Mouse (Mus musculus): ENCODE results near the gene Pcnp. TPM values are rescaled to one million over a fixed set of nuclear protein-coding genes. Genes with fewer than 3 reads are reported as not detected.
A peak's percentile ranks its signal among the peaks of the same experiment; 100 is the strongest.

Pcnp gene
- total RNA-seq, 1 experiment from 2014 or later: 116 TPM

DNA sequence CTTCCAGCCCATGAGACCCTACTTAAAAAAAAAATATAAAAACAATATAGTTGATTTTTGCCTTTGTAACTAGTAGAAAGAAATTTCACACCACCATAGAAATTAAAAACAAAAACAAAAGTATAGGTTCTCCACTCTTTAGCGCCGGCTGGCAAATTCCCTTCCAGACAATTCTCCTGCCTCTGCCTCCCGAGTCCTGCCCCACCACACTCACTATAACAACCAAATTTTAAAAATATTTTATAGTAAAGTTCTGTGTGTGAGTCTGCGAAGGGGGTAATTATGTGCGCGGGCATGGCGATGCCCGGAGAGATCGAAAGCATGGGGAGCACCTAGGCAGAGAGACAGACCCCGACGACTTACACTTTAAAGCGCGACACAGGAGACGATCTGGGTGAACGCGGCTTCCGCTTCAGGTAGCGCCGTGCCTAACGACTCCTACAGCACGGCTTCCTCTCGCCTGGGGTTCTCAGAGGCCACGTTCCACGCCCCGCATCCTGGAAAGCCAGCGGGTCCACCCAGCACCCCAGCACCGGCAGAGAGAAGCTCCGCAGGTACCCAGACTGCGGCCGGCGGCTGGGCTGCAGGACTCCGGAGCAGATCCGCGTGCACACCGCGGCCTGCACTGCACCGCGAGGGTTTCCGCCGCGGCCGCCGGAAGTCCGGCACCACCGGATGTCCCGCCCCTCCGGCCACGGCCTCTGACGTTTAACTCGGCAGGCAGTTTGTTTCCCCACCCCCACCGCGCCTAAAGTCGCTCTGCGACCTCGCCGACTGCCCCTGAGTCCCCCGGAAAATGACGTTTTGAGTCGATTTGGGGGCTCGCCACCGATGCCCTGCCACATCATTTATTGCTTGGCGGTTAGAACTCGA lies 7.8 kb upstream of the Pcnp start, which contains the start of gene Trmt10c:
Gene Trmt10c (minus strand): TSS at position 682 of the 873 bp plus-strand sequence.
- ATAC-seq (replicated peaks; ENCODE audit: low read depth, poor library complexity, severe bottlenecking): peak; percentile 98

- no peak for ATAC-seq (replicated peaks; ENCODE audit: low read depth, poor library complexity, severe bottlenecking)
Measured at GRCm38 (mm10) chr16:56036501-56036900, 7.0 kb upstream of the Pcnp start.

DNA sequence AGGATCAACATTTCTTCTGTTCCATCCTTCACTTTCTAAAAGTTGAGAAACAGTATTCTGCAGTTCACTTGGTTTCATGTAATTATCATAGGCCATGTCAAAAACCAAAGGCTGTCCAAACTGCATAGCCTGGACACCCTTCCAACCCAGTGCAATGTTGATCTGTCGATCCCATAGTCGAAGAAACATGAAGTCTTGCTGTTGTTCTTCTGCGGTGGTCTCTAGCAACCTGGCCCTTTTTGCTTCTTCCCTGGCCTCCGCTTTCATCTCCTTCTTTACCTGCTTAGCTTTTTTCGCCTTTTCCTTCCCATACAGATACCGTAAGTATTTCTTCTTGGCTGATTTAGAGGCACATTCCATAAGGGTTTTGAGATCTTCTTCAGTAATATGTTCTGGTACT lies 5.0 kb upstream of the Pcnp start:
- ATAC-seq (replicated peaks; ENCODE audit: low read depth, poor library complexity, severe bottlenecking): no peak

DNA sequence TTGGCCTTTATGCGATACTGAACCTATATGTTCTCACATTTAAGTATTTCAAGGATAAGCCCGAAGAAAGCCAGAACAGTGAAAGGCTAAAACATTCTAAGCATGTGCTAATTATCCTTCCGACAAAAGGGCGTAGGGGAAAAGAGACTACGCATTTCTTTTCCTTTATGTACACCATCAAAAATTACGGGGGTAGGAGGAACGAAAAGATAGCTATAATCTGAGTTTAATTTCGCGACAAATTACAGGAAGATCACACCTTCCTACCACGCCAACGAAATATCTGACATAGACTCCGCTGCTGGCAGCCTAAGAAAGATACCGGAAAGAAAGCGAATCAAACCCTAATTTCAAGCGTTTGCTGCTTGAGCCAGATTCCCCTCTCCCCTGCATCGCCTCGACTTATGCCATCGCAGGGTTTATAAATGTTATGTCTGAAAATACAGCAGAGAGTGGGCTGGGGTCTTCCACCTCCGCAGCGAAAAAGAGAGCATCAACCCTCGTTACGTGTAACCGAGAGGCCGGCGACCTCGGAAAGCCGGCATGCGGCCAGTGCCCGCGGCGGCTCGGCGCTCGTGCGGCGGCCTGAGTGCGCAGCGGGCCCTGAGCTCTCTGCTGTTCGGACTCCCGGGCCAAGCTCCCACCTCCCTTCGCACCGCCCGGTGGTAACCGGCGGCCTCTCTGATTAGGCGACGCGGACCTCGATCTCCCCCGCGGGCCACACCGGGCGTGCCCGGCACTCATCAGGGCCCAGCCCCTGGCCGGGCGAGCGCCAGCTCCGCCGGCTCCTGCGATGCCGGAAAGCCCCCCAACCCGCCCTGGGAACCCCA lies 602 bp downstream of the Pcnp start:
- ATAC-seq (replicated peaks; ENCODE audit: low read depth, poor library complexity, severe bottlenecking): peak; percentile 37

- ATAC-seq (replicated peaks; ENCODE audit: low read depth, poor library complexity, severe bottlenecking): no peak
Measured at GRCm38 (mm10) chr16:56027854-56028629, 1.5 kb downstream of the Pcnp start.

DNA sequence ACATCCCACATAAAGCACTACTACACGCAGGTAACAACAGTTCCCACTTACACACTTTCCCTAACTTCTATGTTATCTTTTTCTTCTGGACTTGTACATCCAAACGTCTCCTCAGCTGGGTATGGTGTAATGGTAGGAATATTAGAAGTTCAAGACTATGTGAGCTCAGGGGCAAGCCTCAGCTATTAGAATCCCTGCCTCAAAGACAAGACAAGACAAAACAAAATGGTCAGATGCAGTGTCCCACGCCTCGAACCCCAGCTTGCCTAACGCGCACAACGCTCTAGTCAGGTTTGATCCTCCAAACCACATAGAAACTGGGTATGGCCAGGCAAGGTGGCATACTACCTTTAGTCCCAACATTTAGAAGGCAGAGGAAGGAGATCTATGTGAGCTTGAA lies 9.9 kb downstream of the Pcnp start:
- no peak for ATAC-seq (replicated peaks; ENCODE audit: low read depth, poor library complexity, severe bottlenecking)

DNA sequence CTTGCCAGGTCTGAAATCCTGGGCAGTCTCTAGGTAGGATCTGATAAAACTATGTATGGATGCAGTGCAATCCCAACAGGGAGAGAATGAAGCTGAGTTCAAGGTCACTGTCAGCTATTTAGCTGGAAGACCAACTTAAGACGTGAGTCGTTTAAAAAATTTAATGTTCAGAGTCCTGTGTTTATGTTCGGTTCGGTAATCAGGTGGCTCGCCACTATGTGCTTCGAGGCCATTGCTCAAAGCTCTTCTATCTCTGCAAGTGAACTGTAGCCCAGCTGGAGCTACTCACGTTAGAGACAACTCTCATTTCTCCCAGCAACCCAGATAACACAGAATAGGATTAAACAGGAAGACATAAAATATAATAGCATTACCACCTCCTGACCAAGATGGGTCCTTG lies 15.5 kb downstream of the Pcnp start:
- no peak for ATAC-seq (replicated peaks; ENCODE audit: low read depth, poor library complexity, severe bottlenecking)

DNA sequence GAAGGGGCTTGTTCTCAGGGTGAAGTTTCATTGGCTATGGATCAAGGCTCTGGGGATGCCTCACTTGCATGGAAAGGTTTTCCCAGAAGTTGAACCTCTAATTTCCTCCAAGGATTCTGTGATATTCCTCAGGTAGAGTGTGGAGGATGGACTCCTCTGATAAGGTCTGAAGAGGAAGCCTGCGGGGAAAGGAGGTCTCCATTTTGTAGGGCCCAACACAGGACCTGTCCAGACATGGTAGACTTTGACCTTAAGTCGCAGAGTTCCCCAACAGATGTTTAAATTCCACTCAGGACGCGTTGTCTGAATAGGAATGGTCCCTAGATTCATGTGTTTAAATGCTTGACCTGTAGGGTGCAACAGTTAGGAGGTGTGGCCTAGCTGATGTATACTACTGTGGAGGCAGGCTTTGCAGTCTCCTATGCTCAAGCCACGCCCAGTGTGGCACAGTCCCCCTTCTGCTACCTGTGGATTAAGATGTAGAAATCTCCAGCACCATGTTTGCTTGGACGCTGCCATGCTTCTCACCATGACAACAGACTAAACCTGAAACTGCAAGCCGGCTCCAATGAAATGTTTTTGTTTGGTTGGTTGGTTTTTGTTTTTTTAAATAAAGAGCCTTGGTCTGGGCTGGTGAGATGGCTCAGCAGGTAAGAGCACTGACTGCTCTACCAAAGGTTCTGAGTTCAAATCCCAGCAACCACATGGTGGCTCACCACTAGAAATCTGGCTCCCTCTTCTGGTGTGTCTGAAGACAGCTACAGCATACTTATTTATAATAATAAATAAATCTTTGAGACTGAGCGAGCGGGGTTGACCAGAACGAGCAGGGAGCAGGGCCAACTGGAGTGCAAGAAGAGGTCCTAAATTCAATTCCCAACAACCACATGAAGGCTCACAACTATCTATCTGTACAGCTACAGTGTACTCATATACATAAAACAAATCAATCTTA lies 16.5 kb downstream of the Pcnp start:
- no peak for ATAC-seq (replicated peaks; ENCODE audit: low read depth, poor library complexity, severe bottlenecking)

GRCm38 (mm10) chr16:56008862-56009261 lies 20.7 kb downstream of the Pcnp start:
- ATAC-seq (replicated peaks; ENCODE audit: low read depth, poor library complexity, severe bottlenecking): no peak

DNA sequence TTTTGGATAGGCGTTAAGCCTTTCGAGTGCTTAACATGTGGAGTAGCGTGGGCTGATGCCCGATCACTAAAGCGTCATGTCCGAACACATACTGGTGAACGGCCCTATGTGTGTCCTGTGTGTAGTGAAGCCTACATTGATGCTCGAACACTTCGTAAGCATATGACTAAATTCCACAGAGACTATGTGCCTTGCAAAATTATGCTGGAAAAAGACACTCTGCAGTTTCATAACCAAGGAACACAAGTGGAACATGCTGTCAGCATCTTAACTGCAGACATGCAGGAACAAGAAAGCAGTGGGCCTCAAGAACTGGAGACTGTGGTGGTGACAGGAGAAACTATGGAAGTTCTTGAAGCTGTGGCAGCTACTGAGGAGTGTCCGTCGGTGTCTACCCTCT lies 22.7 kb downstream of the Pcnp start:
- no peak for ATAC-seq (replicated peaks; ENCODE audit: low read depth, poor library complexity, severe bottlenecking)

- ATAC-seq (replicated peaks; ENCODE audit: low read depth, poor library complexity, severe bottlenecking): no peak
Measured at GRCm38 (mm10) chr16:55994235-55994634, 35.3 kb downstream of the Pcnp start.

DNA sequence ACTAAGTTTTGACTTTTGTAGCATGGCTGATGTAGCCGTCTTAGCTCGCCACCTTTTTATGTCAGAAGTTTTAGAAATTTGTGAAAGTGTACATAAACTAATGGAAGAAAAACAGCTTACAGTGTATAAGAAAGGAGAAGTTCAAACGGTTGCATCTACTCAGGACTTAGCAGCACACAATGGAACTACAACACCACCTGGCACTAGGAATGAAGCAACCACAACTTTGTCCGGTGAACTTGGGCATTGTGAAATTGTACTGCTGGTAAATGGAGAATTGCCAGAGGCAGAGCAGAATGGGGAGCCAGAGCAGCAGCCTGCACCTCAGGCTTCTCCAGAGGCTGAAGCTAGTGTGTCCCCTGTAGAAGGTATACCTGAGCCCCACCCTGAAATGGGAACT lies 39.2 kb downstream of the Pcnp start:
- peak; percentile 81 for ATAC-seq (replicated peaks; ENCODE audit: low read depth, poor library complexity, severe bottlenecking)

DNA sequence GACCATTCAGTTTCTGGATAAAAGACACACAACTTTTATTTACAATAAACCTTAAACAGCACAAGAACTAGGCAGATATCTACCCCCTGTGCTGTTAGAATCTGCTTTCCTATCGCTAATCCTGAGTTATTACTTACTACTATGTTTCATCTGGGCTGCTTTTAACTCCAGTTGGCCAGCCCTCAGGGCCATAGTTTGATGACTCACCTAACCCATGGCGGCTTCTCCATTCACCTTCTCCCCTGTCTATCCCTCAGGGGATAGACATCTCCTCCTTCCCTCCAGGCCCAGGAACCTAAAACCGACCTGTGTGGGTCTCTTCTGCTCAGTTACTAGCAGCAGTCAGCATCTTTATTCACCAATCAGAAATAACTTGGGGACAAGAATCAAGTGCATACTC lies 43.5 kb downstream of the Pcnp start:
- ATAC-seq (replicated peaks; ENCODE audit: low read depth, poor library complexity, severe bottlenecking): no peak

DNA sequence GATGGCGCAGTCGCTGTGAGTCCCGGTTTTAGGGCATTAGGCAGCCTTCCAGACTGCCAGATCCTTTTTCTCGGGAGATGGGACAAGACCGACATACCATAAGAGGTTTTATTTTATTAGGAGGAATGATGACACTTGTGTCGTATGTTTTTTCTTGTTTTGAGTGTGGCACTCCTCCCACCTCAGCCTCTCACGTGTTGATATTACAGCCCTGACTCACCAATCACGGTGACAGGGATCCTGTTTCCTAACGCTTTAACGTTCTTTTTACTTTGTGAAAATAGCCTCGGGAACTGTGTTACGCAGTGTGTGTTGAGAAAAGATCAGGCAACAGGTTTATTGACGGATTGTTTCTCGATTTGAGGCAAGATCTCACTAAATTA lies 54.6 kb downstream of the Pcnp start:
- ATAC-seq (replicated peaks; ENCODE audit: low read depth, poor library complexity, severe bottlenecking): peak; percentile 45

DNA sequence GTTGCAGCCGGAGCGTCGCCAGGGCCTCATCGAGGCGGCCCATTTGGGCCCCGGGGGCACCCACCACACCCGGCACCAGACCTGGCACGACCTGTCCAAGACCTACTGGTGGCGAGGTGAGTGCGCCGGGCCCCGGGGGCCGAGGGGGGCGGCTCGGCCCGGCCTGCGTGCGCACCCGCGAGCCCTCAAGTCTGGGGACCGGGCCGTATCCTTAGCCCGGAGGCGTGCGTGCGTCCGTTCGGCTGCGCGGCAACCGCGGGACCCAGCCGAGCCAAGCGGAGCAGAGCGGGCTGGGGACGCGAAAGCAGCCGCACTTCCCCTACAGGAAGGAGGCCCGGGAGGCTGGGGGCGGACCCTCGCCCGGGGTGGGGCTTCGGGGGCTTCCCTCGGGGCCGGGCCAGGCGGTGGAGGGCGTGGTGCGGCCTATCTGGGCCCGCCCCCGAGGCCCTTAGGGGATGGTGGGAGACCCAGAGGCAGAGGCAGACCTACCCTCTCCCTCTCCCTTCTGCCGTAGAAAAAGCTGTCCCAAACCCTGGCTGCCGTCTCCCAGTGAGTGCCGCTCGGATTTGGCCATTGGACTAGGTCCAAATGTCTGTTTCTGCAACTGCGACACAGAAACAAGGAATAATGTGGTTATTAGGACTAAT lies 55.2 kb downstream of the Pcnp start:
- ATAC-seq (replicated peaks; ENCODE audit: low read depth, poor library complexity, severe bottlenecking): peak; percentile 65

DNA sequence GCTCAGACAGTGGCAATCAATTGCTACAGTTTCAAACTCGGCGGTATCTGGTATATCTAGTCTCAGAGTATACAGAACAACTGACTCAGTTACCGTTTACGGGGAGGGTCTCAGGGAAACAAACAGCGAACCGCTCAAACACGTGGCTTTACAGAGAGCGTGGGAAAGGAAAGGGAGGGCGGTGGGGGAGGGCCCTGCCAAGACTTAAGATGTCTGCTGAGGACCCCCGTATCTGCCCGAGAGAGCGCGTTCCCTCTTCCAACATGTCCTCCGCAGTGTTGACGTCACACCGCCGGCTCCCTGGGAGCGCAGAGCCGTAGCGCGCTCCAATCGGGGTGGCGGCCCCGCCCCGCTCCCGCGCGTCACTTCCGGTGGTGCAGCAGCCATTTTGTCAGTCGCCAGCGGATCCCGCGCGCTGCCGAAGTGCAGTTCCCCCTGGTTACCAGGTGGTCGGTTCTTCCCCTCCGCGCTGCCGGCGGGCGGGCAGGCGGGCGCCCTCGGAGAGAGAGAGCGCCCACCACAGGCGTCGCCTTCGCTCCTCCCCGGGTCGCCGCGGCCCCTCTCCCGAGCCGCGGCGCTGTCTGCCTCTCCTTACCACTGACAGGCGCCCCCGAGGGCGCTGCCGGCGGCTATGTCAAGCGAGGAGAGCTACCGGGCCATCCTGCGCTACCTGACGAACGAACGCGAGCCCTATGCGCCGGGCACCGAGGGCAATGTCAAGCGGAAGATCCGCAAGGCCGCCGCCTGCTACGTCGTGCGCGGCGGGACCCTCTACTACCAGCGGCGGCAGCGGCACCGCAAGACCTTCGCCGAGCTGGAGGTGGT lies 55.9 kb downstream of the Pcnp start, which contains the start of gene Zbtb11:
Gene Zbtb11 (plus strand): TSS at position 453 of the 825 bp plus-strand sequence.
- ATAC-seq (replicated peaks; ENCODE audit: low read depth, poor library complexity, severe bottlenecking): peak; percentile 79

- no peak for ATAC-seq (replicated peaks; ENCODE audit: low read depth, poor library complexity, severe bottlenecking)
Measured at GRCm38 (mm10) chr16:55972626-55973201, 56.8 kb downstream of the Pcnp start.

All from common myeloid progenitor, adult 5-6 weeks (primary cell).